Mouse (Mus musculus) large intestine, adult 2 months (tissue): ENCODE results near the gene Gng8. TPM values are rescaled to one million over a fixed set of nuclear protein-coding genes. Genes with fewer than 3 reads are reported as not detected.

Experiments used
- DNase-seq: peaks from one replicate; pipeline ENCODE4 v3.0.0-alpha.2; 2012; ENCODE audit warnings: low read depth, low spot score
- WGBS: fragments of 180-500 bp; shearing (Covaris S2); methylation state at CpG from one replicate; pipeline ENCODE4 v1.1.7; 2018; 5-methylcytosine and 5-hydroxymethylcytosine counted together
- polyA plus RNA-seq: library from polyadenylated mRNA; depleted of rRNA; stranded (reverse); fragments of >200 nt; gene quantifications from 2 replicates; pipeline ENCODE4 v1.2.3, GENCODE M21; 2012

Gng8 gene
- polyA plus RNA-seq, 1 experiment = 3.1 TPM

DNA sequence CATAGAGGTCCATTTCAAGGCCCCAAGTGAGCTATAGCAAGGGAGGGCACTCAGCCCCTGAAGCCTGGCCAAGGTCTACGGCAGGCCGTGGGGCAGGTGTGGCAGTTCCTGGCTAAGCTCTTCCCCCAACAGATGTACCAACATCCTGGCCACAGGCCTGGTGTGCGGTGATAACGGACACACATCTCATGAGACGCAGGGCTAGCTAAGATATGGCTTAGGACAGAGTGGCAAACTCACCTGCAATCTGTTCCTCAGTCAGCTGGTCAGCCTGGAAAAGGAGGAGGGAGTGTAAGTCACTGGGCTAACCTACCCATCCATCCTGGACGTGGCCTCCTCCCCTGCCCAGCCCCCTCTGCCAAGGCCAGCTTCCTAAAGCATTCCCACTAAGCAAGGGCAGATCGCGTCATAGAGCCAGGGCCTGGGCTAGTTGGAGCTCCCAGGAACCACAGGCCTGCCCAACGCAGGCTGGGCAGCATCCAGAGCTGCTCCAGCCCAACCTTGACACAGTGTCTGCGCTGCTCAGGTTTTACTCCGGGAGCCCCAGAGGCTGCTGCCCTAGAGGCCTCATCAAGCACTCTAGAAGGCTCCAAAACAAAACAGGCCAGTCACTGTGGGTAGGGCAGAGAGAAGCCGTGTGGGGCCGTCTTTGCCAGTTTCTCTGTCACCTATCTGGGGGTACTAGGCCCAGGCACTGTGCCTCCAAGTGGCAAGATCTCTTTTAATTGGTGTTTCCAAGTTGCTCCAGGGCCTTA lies 28.0 kb downstream of the Gng8 start:
- 54% methylated on average over 13 of the region's 13 CpGs for WGBS
- no peak for DNase-seq

DNA sequence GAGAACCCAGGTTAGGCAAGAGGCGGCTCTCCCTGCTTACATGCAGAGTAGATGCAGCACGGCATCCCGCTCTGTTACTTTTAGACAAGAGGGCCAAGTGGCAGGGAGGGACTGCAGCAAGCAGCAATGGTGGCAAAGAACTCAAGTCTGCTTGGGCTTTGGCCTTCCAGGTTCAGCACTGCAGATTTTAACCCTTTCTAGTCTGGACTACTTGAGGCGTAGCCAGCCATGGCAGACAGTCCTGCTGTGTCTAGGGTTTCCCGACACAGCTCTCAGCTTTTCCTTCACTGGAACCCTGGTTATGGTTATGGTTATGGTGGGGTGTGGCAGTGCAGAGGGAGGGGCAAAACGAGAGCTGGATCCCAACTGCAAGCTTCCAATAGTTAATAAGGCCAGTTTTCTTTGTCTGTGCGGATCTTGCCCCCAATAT lies 28.6 kb downstream of the Gng8 start:
- WGBS = 50% methylated on average over 7 of the region's 7 CpGs
- DNase-seq = no peak

DNA sequence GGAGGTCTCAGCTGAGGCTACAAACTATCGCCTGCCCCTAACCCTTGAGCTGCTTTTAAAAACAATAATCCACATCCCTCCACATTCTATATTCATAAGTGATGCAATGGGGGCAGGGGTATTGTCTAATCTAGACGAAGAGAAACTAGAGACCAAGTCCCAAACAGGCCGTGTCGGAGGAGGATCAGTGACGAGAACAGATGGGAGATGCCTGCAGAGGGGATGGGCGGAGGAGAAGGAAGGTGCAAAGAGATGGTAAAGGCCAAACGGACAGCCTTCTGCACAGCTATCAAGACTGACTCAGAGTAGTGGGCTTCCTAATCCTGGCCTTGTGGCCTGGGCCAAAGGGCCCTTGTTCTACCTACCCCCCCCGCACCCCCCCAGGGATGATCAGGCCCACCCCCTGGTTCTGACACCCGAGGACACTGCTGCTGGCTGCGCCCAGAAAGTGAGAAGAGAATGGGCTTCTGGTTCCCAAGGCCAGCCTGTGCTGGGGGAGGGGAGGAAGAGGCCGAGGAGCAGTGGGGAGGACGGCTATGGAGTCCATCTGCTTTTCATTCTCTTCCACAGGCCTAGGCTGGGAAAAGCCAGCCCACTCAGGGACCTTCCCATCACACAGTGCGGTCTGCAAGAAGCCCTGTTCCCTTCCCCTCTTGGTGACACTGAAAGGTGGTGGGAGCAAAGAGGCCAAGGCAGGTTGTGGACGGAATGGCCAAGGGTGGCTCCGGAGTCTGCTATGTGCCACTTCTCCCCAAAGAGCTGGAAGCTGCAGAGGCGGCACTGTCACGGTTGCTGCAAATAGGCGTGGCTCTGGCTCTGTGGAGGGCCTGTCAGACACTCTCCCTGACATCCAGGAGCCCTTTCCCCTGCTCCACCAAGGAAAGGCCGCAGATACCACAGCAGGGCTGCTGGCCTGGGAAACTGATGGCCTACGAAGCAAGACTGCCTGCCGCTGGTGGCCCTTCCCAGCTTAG lies 29.5 kb downstream of the Gng8 start:
- no peak for DNase-seq
- WGBS = 30% methylated on average over 21 of the region's 21 CpGs

DNA sequence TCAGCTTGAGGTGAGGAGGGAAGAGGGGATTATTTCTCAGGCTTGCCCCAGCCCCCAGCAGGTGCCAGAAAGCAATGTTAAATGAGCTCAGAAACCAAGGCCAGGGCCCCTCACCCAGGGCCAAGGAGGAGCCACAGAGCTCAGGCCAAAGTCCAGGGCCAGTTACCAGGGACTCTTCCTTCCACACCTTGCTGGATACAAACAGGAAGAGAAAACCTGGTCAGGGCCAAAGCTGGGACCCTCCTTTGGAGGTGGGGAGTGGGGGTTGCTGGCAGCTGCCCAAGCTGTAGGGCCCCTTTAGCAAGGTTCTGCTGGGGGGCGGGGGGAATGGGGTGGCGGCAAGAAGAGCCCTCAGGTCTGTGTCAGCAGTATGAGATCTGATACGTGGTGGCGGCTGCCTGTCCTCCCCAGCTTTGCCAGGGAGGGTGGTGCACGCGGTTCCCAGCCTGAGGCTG lies 30.3 kb downstream of the Gng8 start:
- no peak for DNase-seq
- 12% methylated on average over 6 of the region's 6 CpGs for WGBS

DNA sequence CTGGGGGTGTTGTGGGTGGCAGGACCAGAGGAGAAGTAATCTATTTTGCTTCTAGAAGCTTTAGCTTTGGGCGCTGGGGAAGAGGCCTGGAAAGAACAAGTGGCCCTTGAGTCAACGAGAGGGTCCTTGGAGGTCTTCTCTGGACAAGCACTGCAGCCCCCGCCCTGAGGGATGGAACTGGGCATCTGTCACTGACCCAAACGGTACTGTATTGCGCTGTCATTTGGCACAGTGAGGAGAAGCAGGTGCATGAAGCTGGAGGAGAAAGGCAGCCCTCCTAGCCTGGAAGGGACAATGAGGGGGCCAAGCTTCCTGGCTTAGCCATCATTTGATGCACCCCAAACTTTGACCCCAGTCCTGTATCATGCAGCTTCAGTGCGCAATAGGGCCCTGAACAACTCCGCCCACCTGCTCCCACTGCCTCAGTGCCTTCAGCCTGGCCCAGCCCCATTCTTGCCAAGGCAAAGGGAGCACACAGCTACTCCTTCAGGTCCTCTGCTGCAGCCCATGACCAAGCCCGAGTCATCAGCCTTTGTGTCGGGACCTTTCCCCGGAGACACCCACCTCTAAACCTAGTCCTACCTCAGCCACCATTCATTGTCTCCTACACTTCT lies 30.9 kb downstream of the Gng8 start:
- no peak for DNase-seq
- WGBS = 13% methylated on average over 10 of the region's 10 CpGs

DNA sequence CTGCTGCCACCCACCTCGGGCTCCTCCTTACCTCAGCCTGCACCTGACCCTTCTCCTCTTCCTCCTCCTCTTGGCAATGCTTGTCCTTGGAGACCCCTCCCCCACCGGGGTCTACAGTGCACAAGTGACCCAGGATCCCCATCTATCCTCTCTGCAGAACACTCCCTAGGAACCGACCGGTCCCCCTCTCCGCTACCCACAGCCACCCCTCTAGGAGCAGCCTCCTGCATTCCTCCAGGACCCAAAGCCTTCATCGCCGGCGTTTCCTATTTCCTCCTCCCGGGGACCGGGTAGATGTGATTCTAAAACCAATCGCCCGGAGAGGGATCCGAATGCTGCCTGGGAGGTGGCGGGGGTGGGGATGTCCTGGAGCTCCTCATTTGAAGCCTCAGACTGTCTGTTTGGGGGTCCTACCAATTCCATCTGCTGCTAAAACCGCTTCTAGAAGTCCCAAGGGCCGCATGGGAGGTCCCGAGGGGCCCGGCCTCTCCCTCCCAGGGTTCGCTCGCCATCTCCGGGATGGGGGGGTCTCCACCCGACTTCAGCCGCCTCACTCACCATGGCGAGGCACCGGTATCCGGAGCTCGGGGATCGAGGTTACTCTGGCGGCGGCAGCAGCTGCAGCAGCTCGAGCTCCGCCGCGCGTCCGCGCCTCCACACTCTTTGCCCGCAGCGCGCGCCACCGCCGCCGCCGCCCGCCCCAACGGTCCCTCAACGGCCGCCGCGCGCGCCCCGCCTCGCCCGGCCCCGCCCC lies 31.9 kb downstream of the Gng8 start:
- DNase-seq = no peak
- under 1% methylated on average over 57 of the region's 57 CpGs for WGBS

DNA sequence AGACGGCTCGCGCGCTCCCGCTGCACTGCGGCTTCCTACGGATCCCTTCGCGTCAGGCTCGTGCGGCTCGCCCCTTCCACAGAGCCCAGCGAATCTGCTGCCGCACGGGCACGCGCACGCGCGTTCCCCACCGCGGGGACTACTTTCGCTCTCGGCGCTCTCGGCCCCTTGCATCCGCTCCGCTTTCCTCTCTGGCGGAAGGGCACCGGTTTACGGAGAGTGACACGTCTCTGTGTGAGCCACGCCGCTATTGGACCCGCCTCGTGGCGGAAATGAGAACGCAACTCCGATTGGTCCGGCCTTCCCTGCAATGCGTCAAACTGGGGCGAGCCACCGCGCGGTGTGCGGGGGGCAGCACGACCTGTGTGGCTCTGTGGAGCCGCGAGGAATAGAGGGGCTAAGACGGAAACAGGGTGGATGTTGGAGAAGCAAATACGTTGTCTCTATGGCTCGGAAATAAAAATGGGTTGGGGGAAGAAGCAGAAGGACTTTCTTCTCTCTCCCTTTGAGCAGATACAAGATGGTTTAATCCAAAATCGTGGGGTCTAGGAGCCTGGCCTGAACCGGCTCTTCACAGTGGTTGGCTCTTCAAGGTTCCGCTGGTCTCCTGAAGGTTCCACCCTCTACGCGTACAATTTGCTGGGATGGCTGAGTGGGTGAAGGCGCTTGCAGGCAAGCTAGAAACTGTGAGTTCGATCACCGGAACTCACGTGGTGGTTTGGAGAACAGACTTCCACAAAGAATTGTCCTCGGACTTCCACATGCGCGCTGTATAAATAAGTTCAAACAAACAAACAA lies 32.6 kb downstream of the Gng8 start, which contains the start of gene Calm3:
Gene Calm3 (minus strand): TSS at position 78 of the 798 bp plus-strand sequence.
- peak; percentile 92 for DNase-seq
- WGBS = 1% methylated on average over 64 of the region's 64 CpGs

DNA sequence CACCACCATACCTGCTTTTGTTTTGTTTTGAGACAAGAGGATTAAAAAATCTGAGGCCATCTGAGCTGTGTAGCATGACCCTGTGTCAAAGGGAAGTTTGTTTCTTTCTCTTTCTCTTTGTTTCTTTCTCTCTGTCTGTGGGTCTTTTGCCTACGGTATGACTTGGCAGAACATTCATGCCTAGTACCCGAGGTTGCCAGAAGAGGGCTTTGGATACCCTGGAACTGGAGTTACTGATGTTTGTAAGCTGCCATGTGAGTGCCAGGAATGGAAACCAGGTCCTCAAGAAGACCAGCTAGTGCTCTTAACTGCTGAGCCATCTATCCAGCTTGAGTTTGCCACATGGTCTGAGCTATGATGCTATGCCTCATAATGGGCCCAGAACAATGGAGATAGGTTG lies 36.8 kb downstream of the Gng8 start:
- DNase-seq = no peak
- 30% methylated on average over 2 of the region's 2 CpGs for WGBS

DNA sequence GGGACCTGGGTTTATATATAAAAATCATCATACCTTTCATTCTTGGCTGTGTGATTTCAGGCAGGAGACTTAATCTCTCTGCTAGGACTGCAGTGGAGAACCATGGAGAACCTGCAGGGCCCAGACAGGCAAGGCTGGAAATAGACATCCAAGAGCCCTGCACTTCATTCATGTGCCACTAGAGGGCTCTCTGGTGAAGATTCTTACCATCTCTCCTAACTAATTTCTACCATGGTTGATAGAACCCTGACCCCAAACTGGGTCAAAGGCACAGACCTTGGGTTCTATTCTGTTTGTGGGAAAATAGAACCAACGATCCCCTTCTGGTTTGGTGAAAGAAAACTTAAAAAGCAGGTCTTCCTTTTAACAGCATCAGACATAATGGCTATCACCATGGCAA lies 39.3 kb downstream of the Gng8 start:
- WGBS = 9% methylated on average over 1 of the region's 1 CpGs
- DNase-seq = no peak

DNA sequence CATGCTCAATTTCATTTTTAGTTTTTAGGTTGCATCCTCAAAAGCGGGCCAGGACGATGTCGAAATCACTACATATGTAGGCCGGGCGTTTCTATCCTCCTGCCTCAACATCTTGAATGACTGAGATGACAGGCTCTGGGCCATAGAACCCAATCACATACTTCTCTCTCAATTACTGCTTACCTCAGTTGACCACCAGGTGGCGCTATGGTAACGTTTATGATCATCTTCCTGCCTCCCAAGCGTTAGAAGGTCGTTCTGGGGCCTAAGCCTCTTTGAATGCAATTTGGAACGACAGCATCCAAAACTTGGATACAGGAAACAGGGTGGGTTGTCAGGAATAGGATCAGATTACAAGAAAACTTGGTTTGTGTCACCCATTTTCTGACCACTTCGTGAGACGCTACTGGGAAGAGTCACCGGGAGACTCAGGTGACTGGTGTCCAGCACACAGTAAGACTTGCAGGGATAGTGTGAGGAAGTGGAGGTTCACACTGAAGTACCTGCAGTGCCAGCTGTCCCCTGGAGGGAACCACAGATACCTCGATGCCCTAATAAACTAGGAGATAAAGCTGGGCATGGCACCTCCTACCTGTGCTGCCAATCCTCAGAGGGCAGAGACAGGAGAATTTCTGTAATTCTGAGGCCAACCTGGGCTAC lies 40.5 kb downstream of the Gng8 start:
- DNase-seq = peak; percentile 87
- WGBS = 18% methylated on average over 14 of the region's 14 CpGs

DNA sequence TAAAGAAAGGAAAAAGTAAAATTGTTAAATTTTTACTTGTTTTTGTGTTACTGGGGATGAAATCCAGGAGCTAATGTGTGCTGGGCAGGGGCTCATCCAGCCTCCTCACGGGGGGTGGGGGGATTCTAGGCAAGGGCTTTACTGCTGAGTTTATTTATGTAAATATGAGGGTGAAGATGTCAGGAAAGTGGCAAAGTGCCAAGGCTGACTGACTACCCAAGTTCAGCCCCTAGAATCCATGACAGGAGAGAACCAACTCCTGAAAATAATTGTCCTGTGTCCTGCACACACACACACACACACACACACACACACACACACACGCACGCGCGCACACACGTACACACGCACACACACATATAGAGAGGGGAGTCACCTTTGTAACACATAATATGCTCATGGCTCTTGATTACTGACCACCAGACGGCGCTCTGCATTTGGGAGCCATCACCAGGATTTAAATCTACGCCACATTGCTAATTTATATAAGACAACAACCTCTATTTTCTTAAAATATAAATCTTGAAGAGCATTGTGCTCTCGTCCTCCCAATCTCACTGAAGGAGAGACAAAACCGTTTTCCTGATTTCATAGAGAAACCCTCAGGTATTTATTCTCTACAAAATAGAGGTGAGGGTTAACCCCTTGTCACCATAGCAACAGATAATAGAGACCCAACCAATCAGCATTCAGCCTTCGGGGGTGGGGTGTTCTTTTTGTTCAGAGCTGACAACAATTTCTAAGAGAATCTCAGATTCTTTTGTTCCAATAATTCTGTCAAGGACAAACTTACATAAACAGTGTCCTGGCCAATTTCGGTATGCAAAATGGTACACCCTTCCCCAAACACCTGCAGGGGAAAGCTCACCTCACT lies 41.4 kb downstream of the Gng8 start:
- 34% methylated on average over 14 of the region's 14 CpGs for WGBS
- DNase-seq = no peak

DNA sequence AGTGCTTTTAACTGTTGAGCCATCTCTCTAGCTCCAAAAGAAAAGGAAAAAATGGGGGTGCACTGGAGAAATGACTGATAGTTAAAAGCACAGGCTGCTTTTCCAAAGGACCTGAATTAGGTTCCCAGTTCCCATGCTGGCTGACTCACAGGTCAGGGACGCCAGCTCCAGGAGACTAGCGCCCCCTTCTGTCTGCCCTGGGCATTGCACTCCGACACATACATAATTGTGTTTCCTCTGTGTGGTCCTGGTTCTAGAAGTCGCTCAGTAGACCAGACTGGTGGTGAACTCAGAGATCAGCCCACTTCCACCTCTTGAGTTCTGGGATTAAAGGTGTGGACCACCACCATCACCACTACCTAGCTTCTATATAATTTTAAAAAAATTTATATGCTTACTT lies 45.7 kb downstream of the Gng8 start:
- WGBS = 47% methylated on average over 4 of the region's 4 CpGs
- no peak for DNase-seq

DNA sequence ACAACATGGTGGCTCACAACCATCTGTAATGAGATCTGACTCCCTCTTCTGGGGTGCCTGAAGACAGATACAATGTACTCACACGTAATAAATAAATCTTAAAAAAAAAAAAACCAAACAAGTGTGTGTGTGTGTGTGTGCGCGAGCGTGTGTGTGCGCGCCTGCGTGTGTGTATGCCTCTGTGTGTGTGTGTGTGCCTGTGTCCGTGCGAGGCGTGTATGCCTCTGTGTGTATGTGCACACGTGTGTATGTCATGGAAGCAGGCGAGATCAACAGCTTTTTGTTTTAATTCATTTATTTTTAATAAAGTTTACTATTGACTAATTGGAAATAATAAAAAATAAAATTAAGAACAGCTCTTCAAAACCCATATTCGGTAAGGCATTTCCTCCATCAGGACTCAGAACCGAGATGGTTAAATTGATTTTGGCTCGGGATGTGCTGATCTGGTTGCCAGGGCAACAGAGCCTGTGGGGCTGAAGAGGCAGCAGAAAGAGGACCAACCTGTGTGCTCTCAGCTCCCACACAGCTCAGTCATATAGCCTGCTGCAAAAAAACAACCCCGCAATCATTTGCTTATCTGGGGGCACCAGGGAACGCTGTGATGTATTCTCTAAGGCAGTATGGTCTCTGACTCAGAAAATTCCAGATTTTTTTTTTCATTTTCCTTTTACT lies 46.7 kb downstream of the Gng8 start:
- 70% methylated on average over 17 of the region's 17 CpGs for WGBS
- no peak for DNase-seq

DNA sequence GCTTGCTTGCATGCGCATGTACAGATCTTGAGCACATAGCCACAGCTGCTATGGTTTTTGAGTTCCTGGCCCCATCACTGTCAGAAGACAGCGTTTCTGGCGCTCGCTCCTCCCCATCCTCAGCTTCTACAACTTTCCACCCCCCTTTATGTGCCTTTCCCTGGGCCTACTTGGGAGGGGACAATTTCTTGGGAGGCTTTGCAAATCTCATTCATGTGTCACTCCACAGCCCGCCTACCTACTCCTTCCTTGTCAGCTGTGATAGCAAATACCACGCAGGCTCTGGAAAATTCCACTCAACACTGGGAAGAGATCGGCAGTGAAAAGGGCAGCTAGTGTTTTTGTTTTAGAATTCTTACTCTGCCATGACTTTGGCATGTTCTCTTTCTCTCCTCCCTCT lies 48.7 kb downstream of the Gng8 start:
- 54% methylated on average over 7 of the region's 7 CpGs for WGBS
- no peak for DNase-seq

DNA sequence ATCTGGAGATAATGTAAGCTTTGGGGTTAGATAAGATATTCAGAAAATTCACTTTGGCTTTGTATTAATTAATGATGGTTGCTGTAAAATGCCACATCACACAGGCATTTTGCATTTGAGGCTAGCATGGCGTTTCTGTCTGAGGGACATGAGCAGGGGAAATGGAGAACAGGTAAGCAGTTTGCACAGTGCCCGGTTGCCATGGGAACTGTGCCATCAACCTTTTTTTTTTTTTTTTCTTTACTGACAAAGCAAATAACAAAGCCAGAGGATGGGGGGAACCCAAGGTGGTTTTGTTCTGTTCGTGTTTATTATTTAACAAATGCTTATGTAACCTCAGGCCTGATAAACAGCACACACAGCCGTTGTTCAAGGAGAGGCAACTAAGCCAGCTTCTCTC lies 51.3 kb downstream of the Gng8 start:
- WGBS = 53% methylated on average over 4 of the region's 4 CpGs

DNA sequence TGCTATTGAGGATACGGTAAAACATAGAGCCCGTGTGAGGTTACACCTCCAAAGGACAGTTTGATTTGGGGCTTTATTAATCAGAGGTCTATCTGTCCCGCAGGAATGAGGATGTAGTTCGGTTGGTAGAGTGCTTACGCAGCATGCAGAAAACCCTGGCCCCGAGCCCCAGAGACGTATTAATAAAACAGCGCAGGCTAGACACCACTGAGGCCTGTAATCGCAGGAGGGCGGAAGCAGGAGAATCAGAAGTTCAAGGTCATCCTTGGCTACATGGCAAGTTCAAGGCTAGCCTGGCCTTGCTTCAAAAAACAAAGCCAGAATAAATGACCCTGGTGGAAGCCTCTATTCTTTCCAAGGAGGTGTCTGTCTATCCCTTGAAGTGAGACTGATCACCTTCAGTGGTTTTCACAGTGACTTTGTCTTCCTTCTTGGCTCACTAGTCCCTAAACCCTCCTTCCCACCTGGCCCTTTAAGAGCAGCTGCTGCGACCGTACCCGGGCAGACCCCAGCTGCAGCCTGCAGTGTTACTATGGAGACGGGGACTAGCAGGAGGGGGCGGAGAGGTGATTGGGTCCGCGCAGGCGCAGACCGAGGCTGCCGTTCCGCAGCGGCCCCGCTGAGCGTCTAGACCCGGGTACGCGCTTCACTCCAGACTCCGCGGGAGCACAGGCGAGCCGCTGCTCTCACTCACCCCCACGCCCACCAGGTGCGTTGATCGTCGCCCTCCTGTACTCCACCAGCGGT lies 52.6 kb downstream of the Gng8 start, which contains the start of gene Pnmal2:
Gene Pnmal2 (plus strand): TSS at position 622 of the 747 bp plus-strand sequence.
- 23% methylated on average over 36 of the region's 36 CpGs for WGBS
- DNase-seq = no peak

More for the DNA sequence above, 51.3 kb downstream of the Gng8 start:
- no peak for DNase-seq
